Mouse (Mus musculus): ENCODE measurements around the gene Ttc25.

GRCm38 (mm10) chr11:100513716-100514115, 31.7 kb upstream of the Ttc25 start:
- TF ChIP-seq CTCF (IDR thresholded peaks at IDR 0.05; ENCODE audit: extremely low read depth, insufficient read depth, insufficient read length, insufficient replicate concordance), result no peak
- TF ChIP-seq POLR2A (IDR thresholded peaks at IDR 0.05; ENCODE audit: low read depth, low read length), result no peak
